Mouse (Mus musculus) neural tube, embryonic 13.5 days (tissue): ENCODE measurements around the gene Gm3286. TPM values are rescaled to one million over a fixed set of nuclear protein-coding genes. Genes with fewer than 3 reads are reported as not detected.
"Not testable (repeated sequence)": the region's sequence is repeated elsewhere in the genome, so short reads cannot be mapped to it uniquely, and the experiment has no call there.

Source experiments
- ATAC-seq: fragments of 200-750 bp; cut with Nextera tagmentation; 2 replicates; pipeline ENCODE4 v1.8.0; 2017; ENCODE audit warnings: low read depth, mild to moderate bottlenecking, moderate TSS enrichment, moderate library complexity
- H3K27ac ChIP-seq: fragments of 300-500 bp; sonication (generic); replicated peaks from 2 replicates; pipeline ENCODE4 v1.5.1; 2015; ENCODE audit warnings: moderate library complexity, mild to moderate bottlenecking, inconsistent platforms
- H3K27me3 ChIP-seq: fragments of 300-500 bp; sonication (generic); 2 replicates; pipeline ENCODE4 v1.6.1; 2015; ENCODE audit warnings: mild to moderate bottlenecking, inconsistent platforms
- H3K36me3 ChIP-seq: fragments of 300-500 bp; sonication (generic); 2 replicates; pipeline ENCODE4 v1.6.1; 2015; ENCODE audit warnings: mild to moderate bottlenecking, inconsistent platforms
- H3K4me1 ChIP-seq: fragments of 300-500 bp; sonication (generic); replicated peaks from 2 replicates; pipeline ENCODE4 v1.6.1; 2015; ENCODE audit warnings: inconsistent platforms
- H3K4me2 ChIP-seq: fragments of 300-500 bp; sonication (generic); 2 replicates; pipeline ENCODE4 v1.6.1; 2015; ENCODE audit warnings: inconsistent platforms, mild to moderate bottlenecking, moderate library complexity
- H3K4me3 ChIP-seq: fragments of 300-500 bp; sonication (generic); 2 replicates; pipeline ENCODE4 v1.5.1; 2015; ENCODE audit warnings: mild to moderate bottlenecking, inconsistent platforms
- H3K9ac ChIP-seq: fragments of 300-500 bp; sonication (generic); 2 replicates; pipeline ENCODE4 v1.6.1; 2015; ENCODE audit warnings: moderate library complexity, mild to moderate bottlenecking, inconsistent platforms
- H3K9me3 ChIP-seq: fragments of 300-500 bp; sonication (generic); 2 replicates; pipeline ENCODE4 v1.6.1; 2016; ENCODE audit warnings: inconsistent platforms
- polyA plus RNA-seq: library from polyadenylated mRNA; unstranded; fragments of >200 nt; fragmentation: Nextera tagmentation; extraction: Ambion mirVana; gene quantifications from 2 replicates; pipeline ENCODE4 v1.2.1, GENCODE M21; 2015

Gene Gm3286
- not detected in 2 replicates for polyA plus RNA-seq

- not testable (repeated sequence) for H3K36me3 ChIP-seq, H3K4me1 ChIP-seq, H3K9ac ChIP-seq, H3K27me3 ChIP-seq, H3K4me2 ChIP-seq, H3K4me3 ChIP-seq, H3K27ac ChIP-seq, ATAC-seq
- 0 out of 2 replicates have a peak, but pooled peaks cover 15% of the 10 kb centered on the region for H3K9me3 ChIP-seq
Observed at GRCm38 (mm10) chr5:95510458-95510857, at the start of gene Gm3286. TSS of gene Gm3286 (plus strand) at chr5:95510758.

Other genes with a start within 250 kb of the Gm3286 start
- gene Gm10424, start 238.0 kb upstream of the Gm3286 start, polyA plus RNA-seq, result not detected in 2 replicates
- gene Gm3259, start 204.8 kb upstream of the Gm3286 start, polyA plus RNA-seq, result not detected in 2 replicates
- gene D5Ertd577e, start 54.0 kb upstream of the Gm3286 start, polyA plus RNA-seq, result not detected in 2 replicates
- not detected in 2 replicates for gene Gm7971, start 84.1 kb downstream of the Gm3286 start, polyA plus RNA-seq
- gene Gm7978, start 225.4 kb downstream of the Gm3286 start, polyA plus RNA-seq, result not detected in 2 replicates
- gene Gm7982, start 231.3 kb downstream of the Gm3286 start, polyA plus RNA-seq, result not detected in 2 replicates